Comparison of ENCODE assay signal across 8 mouse cellular contexts in the genomic region with DNA sequence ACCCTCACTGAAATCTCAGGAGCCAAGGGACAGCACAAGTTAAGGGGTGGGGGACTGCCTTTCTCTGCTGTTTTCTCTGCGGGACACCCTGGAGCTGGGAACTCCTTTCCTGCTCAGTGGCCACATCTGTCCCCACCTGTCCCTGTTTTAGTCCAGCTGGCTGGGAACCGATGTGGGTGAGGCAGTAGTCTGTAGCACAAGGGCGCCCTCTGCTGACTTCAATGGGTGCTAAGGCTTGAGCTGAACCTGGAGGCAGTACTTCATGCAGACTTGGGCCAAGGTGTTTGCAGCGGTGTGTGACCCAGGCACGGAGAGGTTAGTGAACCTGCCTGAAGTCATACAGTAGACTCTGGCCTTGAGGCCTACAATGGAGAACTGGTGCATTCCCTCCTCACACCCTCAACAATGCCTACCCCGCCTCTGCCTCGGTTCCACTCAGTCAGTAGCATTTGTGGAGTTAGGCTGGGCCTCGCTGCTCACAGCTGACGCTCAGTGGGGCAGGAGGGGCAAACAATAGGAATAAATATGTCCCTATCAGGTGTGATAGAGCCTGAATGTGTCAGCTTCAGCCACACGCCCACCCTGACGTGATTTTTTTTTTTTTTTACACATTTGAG. TPM values are rescaled to one million over a fixed set of nuclear protein-coding genes. Genes with fewer than 3 reads are reported as not detected.
DNase-seq lines count a peak whose midpoint lies in the region; ATAC-seq and TF ChIP-seq lines count a peak whose summit lies in the region.

No protein-coding gene starts in this region.

- H3K9me3 ChIP-seq in MEL (replicated peaks; ENCODE audit: insufficient read depth, low read length) = no peaks in the 10 kb centered on the region
- no peaks in the 10 kb centered on the region for H3K9me3 ChIP-seq in hindbrain, embryonic 12.5 days (replicated peaks)
- no peaks in the 10 kb centered on the region for H3K9me3 ChIP-seq in lung, postnatal 0 days (ENCODE audit: low read length)

- no peak overlapping the region for H3K9ac ChIP-seq in MEL (ENCODE audit: control insufficient read depth, low read depth, low read length, poor library complexity, severe bottlenecking)
- H3K9ac ChIP-seq in hindbrain, embryonic 12.5 days = no peak overlapping the region
- no peak overlapping the region for H3K9ac ChIP-seq in lung, postnatal 0 days (replicated peaks; ENCODE audit: low read depth)

- ATAC-seq in hindbrain, embryonic 12.5 days (ENCODE audit: low FRiP score) = peak; percentile 73
- peak; percentile 78 for ATAC-seq in lung, postnatal 0 days

- 31% methylated on average over 11 of the region's 11 CpGs for WGBS in hindbrain, embryonic 12.5 days
- WGBS in lung, postnatal 0 days = 28% methylated on average over 11 of the region's 11 CpGs

- TF ChIP-seq RAD21 in MEL (IDR thresholded peaks at IDR 0.05; ENCODE audit: low read depth, low read length) = peak; percentile 89

- no peak overlapping the region for H3K4me2 ChIP-seq in hindbrain, embryonic 12.5 days (replicated peaks)
- no peak overlapping the region for H3K4me2 ChIP-seq in lung, postnatal 0 days (replicated peaks; ENCODE audit: low read depth, low read length)

- H3K36me3 ChIP-seq in MEL (ENCODE audit: control insufficient read depth in 1 of 2, insufficient read depth in 2 of 2, low read length in 2 of 2) = no peaks in the 10 kb centered on the region; a peak in 1 of 4 replicates
- H3K36me3 ChIP-seq in hindbrain, embryonic 12.5 days = peaks cover 25% of the 10 kb centered on the region
- peaks cover 8% of the 10 kb centered on the region; the same call in 1 of the 2 replicates for H3K36me3 ChIP-seq in lung, postnatal 0 days (ENCODE audit: insufficient read depth, low read length)

- DNase-seq in MEL (ENCODE audit: low read depth, low spot score) = peak; percentile 82
- DNase-seq in cerebellum, adult 9-10 months = peak; percentile 78
- DNase-seq in frontal cortex, postnatal 10 days (ENCODE audit: low spot score in 2 of 2) = peak; percentile 47 to 79
- peak; percentile 89 to 90 for DNase-seq in layer of hippocampus, postnatal 10 days (ENCODE audit: low spot score in 2 of 2)
- peak; percentile 93 for DNase-seq in lung, postnatal 0 days (ENCODE audit: low spot score)
- peak; percentile 58 for DNase-seq in retina, adult 2 months (ENCODE audit: low read depth, low spot score)
- peak; percentile 87 for DNase-seq in thymus, postnatal 25 days

- H3K27ac ChIP-seq in MEL (ENCODE audit: control insufficient read depth, low read depth, low read length) = no peak overlapping the region
- no peak overlapping the region for H3K27ac ChIP-seq in hindbrain, embryonic 12.5 days
- no peak overlapping the region for H3K27ac ChIP-seq in lung, postnatal 0 days (ENCODE audit: low read length)

- H3K4me3 ChIP-seq in MEL (ENCODE audit: control insufficient read depth in 1 of 2, insufficient read depth in 1 of 2, low read depth in 2 of 2, low read length in 2 of 2) = no peak overlapping the region
- no peak overlapping the region for H3K4me3 ChIP-seq in hindbrain, embryonic 12.5 days
- no peak overlapping the region for H3K4me3 ChIP-seq in lung, postnatal 0 days (ENCODE audit: low read depth, low read length)

- peak; percentile 85 to 96 (median 93) for TF ChIP-seq CTCF in MEL (IDR thresholded peaks at IDR 0.05 in 2 of 3, conservative IDR thresholded peaks at IDR 0.05 in 1 of 3; ENCODE audit: control insufficient read depth in 1 of 3, insufficient read depth in 1 of 3, low read depth in 2 of 3, low read length in 3 of 3, poor library complexity in 1 of 3, severe bottlenecking in 1 of 3)
- peak; percentile 98 for TF ChIP-seq CTCF in lung, postnatal 0 days (IDR thresholded peaks at IDR 0.05)

- no peak for TF ChIP-seq POLR2A in MEL (IDR thresholded peaks at IDR 0.05; ENCODE audit: control insufficient read depth in 1 of 2, insufficient read depth in 1 of 2, low read depth in 1 of 2, low read length in 2 of 2, poor library complexity in 1 of 2)

- H3K4me1 ChIP-seq in MEL (ENCODE audit: control insufficient read depth in 1 of 2, insufficient read depth in 2 of 2, low read length in 2 of 2) = no peaks in the 10 kb centered on the region
- peaks cover 3% of the 10 kb centered on the region; the same call in 1 of the 2 replicates for H3K4me1 ChIP-seq in hindbrain, embryonic 12.5 days
- no peaks in the 10 kb centered on the region for H3K4me1 ChIP-seq in lung, postnatal 0 days (ENCODE audit: insufficient read depth, low read depth, low read length)

- no peaks in the 10 kb centered on the region for H3K27me3 ChIP-seq in MEL (ENCODE audit: control insufficient read depth in 1 of 2, insufficient read depth in 2 of 2, low read length in 2 of 2)
- H3K27me3 ChIP-seq in hindbrain, embryonic 12.5 days = peaks cover 6% of the 10 kb centered on the region
- H3K27me3 ChIP-seq in lung, postnatal 0 days (replicated peaks; ENCODE audit: insufficient read depth, low read length) = no peaks in the 10 kb centered on the region

- H3K79me2 ChIP-seq in MEL (ENCODE audit: control insufficient read depth, insufficient read depth, low read length, poor library complexity) = no peaks in the 10 kb centered on the region

- TF ChIP-seq EP300 in MEL (IDR thresholded peaks at IDR 0.05; ENCODE audit: low read depth in 1 of 2, low read length in 2 of 2) = no peak
- TF ChIP-seq EP300 in lung, postnatal 0 days (IDR thresholded peaks at IDR 0.05) = no peak

TF ChIP-seq in MEL, 35 proteins besides CTCF, POLR2A, EP300 and RAD21:
- peak; percentile 89 for TF ChIP-seq ZC3H11A (IDR thresholded peaks at IDR 0.05; ENCODE audit: low read depth, low read length)
- TF ChIP-seq SIN3A (IDR thresholded peaks at IDR 0.05; ENCODE audit: low read length) = no peak
- no peak for TF ChIP-seq TBP (IDR thresholded peaks at IDR 0.05; ENCODE audit: low read depth, low read length)
- no peak for TF ChIP-seq CHD2 (IDR thresholded peaks at IDR 0.05; ENCODE audit: low read length)
- TF ChIP-seq UBTF (IDR thresholded peaks at IDR 0.05; ENCODE audit: borderline replicate concordance, insufficient read depth, low read depth, low read length) = no peak
- TF ChIP-seq HCFC1 (IDR thresholded peaks at IDR 0.05; ENCODE audit: low read depth, low read length) = no peak
- TF ChIP-seq ZNF384 (IDR thresholded peaks at IDR 0.05; ENCODE audit: low read depth, low read length) = no peak
- TF ChIP-seq JUND (IDR thresholded peaks at IDR 0.05; ENCODE audit: low read depth, low read length) = no peak
- no peak for TF ChIP-seq E2F4 (IDR thresholded peaks at IDR 0.05; ENCODE audit: borderline replicate concordance, low read depth, low read length)
- TF ChIP-seq USF1 (IDR thresholded peaks at IDR 0.05; ENCODE audit: low read depth, low read length) = no peak
- TF ChIP-seq MAZ (IDR thresholded peaks at IDR 0.05; ENCODE audit: low read depth, low read length) = no peak
- no peak for TF ChIP-seq POLR2AphosphoS2 (IDR thresholded peaks at IDR 0.05; ENCODE audit: low read length)
- peak; percentile 94 for TF ChIP-seq SMC3 (IDR thresholded peaks at IDR 0.05; ENCODE audit: low read depth, low read length)
- TF ChIP-seq TCF12 (IDR thresholded peaks at IDR 0.05; ENCODE audit: low read depth, low read length) = no peak

RNA-seq across cellular contexts. Expression of a gene that starts 26.6 kb away (rescaled TPM):
- 156 and 164 TPM in 2 replicates for total RNA-seq in MEL (2012; rRNA removed)
- polyA plus RNA-seq in MEL (2012; ENCODE audit: insufficient read depth in 1 of 2, insufficient read length in 2 of 2, low read depth in 1 of 2, low replicate concordance in 2 of 2, missing spikeins in 1 of 2) = 100 to 1,000 TPM in 1 of 2 experiments, not detected in 1; 343 TPM
- 290 and 291 TPM in 2 replicates for polyA plus RNA-seq in hindbrain, embryonic 12.5 days (2016; fragmentation: Nextera tagmentation; extraction: Ambion mirVana)
- 100 to 1,000 TPM; 236 to 257 TPM for total RNA-seq in layer of hippocampus, postnatal 10 days (2021)
- polyA plus RNA-seq in lung, postnatal 0 days (2015; fragmentation: Nextera tagmentation; extraction: Ambion mirVana) = 166 and 184 TPM in 2 replicates

RNA-seq across cellular contexts. Expression of a gene that starts 56.0 kb away (rescaled TPM):
- total RNA-seq in MEL (2012; rRNA removed) = 5.2 and 8.1 TPM in 2 replicates
- 1 to 10 TPM in 1 of 2 experiments, not detected in 1; 5.9 TPM for polyA plus RNA-seq in MEL (2012; ENCODE audit: insufficient read depth in 1 of 2, insufficient read length in 2 of 2, low read depth in 1 of 2, low replicate concordance in 2 of 2, missing spikeins in 1 of 2)
- polyA plus RNA-seq in hindbrain, embryonic 12.5 days (2016; fragmentation: Nextera tagmentation; extraction: Ambion mirVana) = 16.9 and 18.8 TPM in 2 replicates
- total RNA-seq in layer of hippocampus, postnatal 10 days (2021) = 10 to 100 TPM; 36.8 to 45.2 TPM
- polyA plus RNA-seq in lung, postnatal 0 days (2015; fragmentation: Nextera tagmentation; extraction: Ambion mirVana) = 5.2 and 8.4 TPM in 2 replicates
